Mouse (Mus musculus) neural tube, embryonic 11.5 days (tissue): Measurements from ENCODE around the gene Agap1. TPM values are rescaled to one million over a fixed set of nuclear protein-coding genes. Genes with fewer than 3 reads are reported as not detected.

ENCODE experiments used
- ATAC-seq: fragments of 200-750 bp; cut with Nextera tagmentation; 2 replicates; pipeline ENCODE4 v1.8.0; 2017; ENCODE audit warnings: moderate number of reproducible peaks, mild to moderate bottlenecking, moderate TSS enrichment, moderate library complexity; ENCODE audit not compliant: insufficient read depth, low FRiP score, low TSS enrichment
- DNase-seq: peaks from one replicate; pipeline ENCODE4 v3.0.0-alpha.2; 2015; ENCODE audit warnings: low spot score
- H3K27ac ChIP-seq: fragments of 300-500 bp; sonication (generic); 2 replicates; pipeline ENCODE4 v1.5.1; 2014; ENCODE audit warnings: low read depth, mild to moderate bottlenecking, low read length
- H3K27me3 ChIP-seq: fragments of 300-500 bp; sonication (generic); 2 replicates; pipeline ENCODE4 v1.6.1; 2014; ENCODE audit warnings: mild to moderate bottlenecking, low read length, mixed read lengths; ENCODE audit not compliant: control insufficient read depth, insufficient read depth
- H3K36me3 ChIP-seq: fragments of 300-500 bp; sonication (generic); 2 replicates; pipeline ENCODE4 v1.6.1; 2014; ENCODE audit warnings: mild to moderate bottlenecking, low read length, moderate library complexity, mixed read lengths; ENCODE audit not compliant: control insufficient read depth, insufficient read depth
- H3K4me1 ChIP-seq: fragments of 300-500 bp; sonication (generic); 2 replicates; pipeline ENCODE4 v1.6.1; 2014; ENCODE audit warnings: low read length, mixed read lengths; ENCODE audit not compliant: control insufficient read depth, insufficient read depth
- H3K4me2 ChIP-seq: fragments of 300-500 bp; sonication (generic); 2 replicates; pipeline ENCODE4 v1.6.1; 2014; ENCODE audit warnings: low read depth, mild to moderate bottlenecking, moderate library complexity
- H3K4me3 ChIP-seq: fragments of 300-500 bp; sonication (generic); 2 replicates; pipeline ENCODE4 v1.5.1; 2014; ENCODE audit warnings: low read depth, low read length
- H3K9ac ChIP-seq: fragments of 300-500 bp; sonication (generic); 2 replicates; pipeline ENCODE4 v1.6.1; 2014; ENCODE audit warnings: mild to moderate bottlenecking, low read length
- H3K9me3 ChIP-seq: fragments of 300-500 bp; sonication (generic); 2 replicates; pipeline ENCODE4 v1.6.1; 2016; ENCODE audit warnings: low read length; ENCODE audit not compliant: control insufficient read depth
- WGBS: fragments of 180-500 bp; shearing (Covaris S2); extraction: QIAGEN DNeasy Blood & Tissue Kit; methylation state at CpG from one replicate; pipeline ENCODE4 v1.1.7; 2014; 5-methylcytosine and 5-hydroxymethylcytosine counted together
- polyA plus RNA-seq: library from polyadenylated mRNA; unstranded; fragments of >200 nt; fragmentation: Nextera tagmentation; extraction: Ambion mirVana; gene quantifications from 2 replicates; pipeline ENCODE4 v1.2.1, GENCODE M21; 2014

The Agap1 gene
- polyA plus RNA-seq, 1 experiment from 2014 or later: 31.1 TPM

- DNase-seq (no peak), ATAC-seq (no peak)
- H3K4me3 ChIP-seq: no peak overlapping the region
- no peaks in the 10 kb centered on the region for H3K9me3 ChIP-seq
- 89% methylated on average over 4 of the region's 4 CpGs for WGBS
- H3K27ac ChIP-seq: no peak overlapping the region
- H3K36me3 ChIP-seq: no peaks in the 10 kb centered on the region; the same call in 1 of the 2 replicates
- no peak overlapping the region for H3K4me2 ChIP-seq
- H3K9ac ChIP-seq: no peak overlapping the region
- H3K27me3 ChIP-seq: no peaks in the 10 kb centered on the region
- H3K4me1 ChIP-seq: 0 out of 2 replicates have a peak, but pooled peaks cover 2% of the 10 kb centered on the region
Measured at GRCm38 (mm10) chr1:89625312-89625711, 170.7 kb downstream of the Agap1 start.

- ATAC-seq: no peak
- Histone ChIP-seq H3K4me2 (no peak overlapping the region), H3K9ac (no peak overlapping the region), H3K27me3 (no peaks in the 10 kb centered on the region), H3K4me3 (no peak overlapping the region), H3K4me1 (no peaks in the 10 kb centered on the region), H3K9me3 (no peaks in the 10 kb centered on the region), H3K36me3 (no peaks in the 10 kb centered on the region; the same call in 1 of the 2 replicates), H3K27ac (no peak overlapping the region)
- WGBS: 94% methylated on average over 7 of the region's 7 CpGs
- DNase-seq: no peak
Measured at GRCm38 (mm10) chr1:89625967-89626366, 171.4 kb downstream of the Agap1 start.

- H3K9ac ChIP-seq: no peak overlapping the region
- DNase-seq (no peak), ATAC-seq (no peak)
- no peak overlapping the region for H3K27ac ChIP-seq
- H3K4me1 ChIP-seq: no peaks in the 10 kb centered on the region
- no peak overlapping the region for H3K4me2 ChIP-seq
- H3K27me3 ChIP-seq: no peaks in the 10 kb centered on the region
- 62% methylated on average over 10 of the region's 10 CpGs for WGBS
- no peak overlapping the region for H3K4me3 ChIP-seq
- H3K36me3 ChIP-seq: no peaks in the 10 kb centered on the region; the same call in 1 of the 2 replicates
- no peaks in the 10 kb centered on the region for H3K9me3 ChIP-seq
Measured at GRCm38 (mm10) chr1:89626940-89627339, 172.3 kb downstream of the Agap1 start.

- no peak overlapping the region for H3K27ac ChIP-seq
- no peaks in the 10 kb centered on the region for H3K9me3 ChIP-seq
- no peaks in the 10 kb centered on the region; the same call in 1 of the 2 replicates for H3K36me3 ChIP-seq
- H3K4me3 ChIP-seq: no peak overlapping the region
- H3K4me1 ChIP-seq: no peaks in the 10 kb centered on the region
- ATAC-seq (no peak), DNase-seq (no peak)
- H3K4me2 ChIP-seq: no peak overlapping the region
- WGBS: 71% methylated on average over 3 of the region's 3 CpGs
- no peaks in the 10 kb centered on the region for H3K27me3 ChIP-seq
- no peak overlapping the region for H3K9ac ChIP-seq
Measured at GRCm38 (mm10) chr1:89627650-89628049, 173.0 kb downstream of the Agap1 start.

- peaks cover 3% of the 10 kb centered on the region; the same call in 1 of the 2 replicates for H3K36me3 ChIP-seq
- WGBS: 89% methylated on average over 4 of the region's 4 CpGs
Measured at GRCm38 (mm10) chr1:89630836-89631235, 176.2 kb downstream of the Agap1 start.

GRCm38 (mm10) chr1:89631747-89632146 is 177.1 kb downstream of the Agap1 start:
- ATAC-seq (no peak), DNase-seq (peak; percentile 25)
- Histone ChIP-seq H3K4me1 (no peaks in the 10 kb centered on the region), H3K36me3 (peaks cover 3% of the 10 kb centered on the region; the same call in 1 of the 2 replicates), H3K4me2 (no peak overlapping the region), H3K4me3 (no peak overlapping the region), H3K9me3 (no peaks in the 10 kb centered on the region), H3K9ac (no peak overlapping the region), H3K27ac (no peak overlapping the region), H3K27me3 (no peaks in the 10 kb centered on the region)
- WGBS: 44% methylated on average over 1 of the region's 1 CpGs

More at GRCm38 (mm10) chr1:89630836-89631235, 176.2 kb downstream of the Agap1 start:
- H3K4me1 ChIP-seq: no peaks in the 10 kb centered on the region
- no peaks in the 10 kb centered on the region for H3K27me3 ChIP-seq
- no peak for DNase-seq
- no peak for ATAC-seq
- H3K27ac ChIP-seq: no peak overlapping the region
- H3K9ac ChIP-seq: no peak overlapping the region
- H3K4me3 ChIP-seq: no peak overlapping the region
- H3K9me3 ChIP-seq: no peaks in the 10 kb centered on the region
- H3K4me2 ChIP-seq: no peak overlapping the region

- Histone ChIP-seq H3K9ac (no peak overlapping the region), H3K36me3 (peaks cover 5% of the 10 kb centered on the region; the same call in 1 of the 2 replicates), H3K27me3 (no peaks in the 10 kb centered on the region), H3K4me3 (no peak overlapping the region), H3K4me1 (no peaks in the 10 kb centered on the region), H3K4me2 (no peak overlapping the region), H3K9me3 (no peaks in the 10 kb centered on the region), H3K27ac (no peak overlapping the region)
- WGBS: 70% methylated on average over 14 of the region's 14 CpGs
- ATAC-seq: no peak
- DNase-seq: no peak
Measured at GRCm38 (mm10) chr1:89634055-89634454, 179.4 kb downstream of the Agap1 start.

- Histone ChIP-seq H3K9ac (no peak overlapping the region), H3K4me1 (no peaks in the 10 kb centered on the region), H3K36me3 (peaks cover 5% of the 10 kb centered on the region; the same call in 1 of the 2 replicates), H3K4me3 (no peak overlapping the region), H3K4me2 (no peak overlapping the region), H3K27me3 (no peaks in the 10 kb centered on the region), H3K27ac (no peak overlapping the region), H3K9me3 (no peaks in the 10 kb centered on the region)
- WGBS: 97% methylated on average over 2 of the region's 2 CpGs
- DNase-seq (no peak), ATAC-seq (no peak)
Measured at GRCm38 (mm10) chr1:89635131-89635530, 180.5 kb downstream of the Agap1 start.

- WGBS: 94% methylated on average over 4 of the region's 4 CpGs
- Histone ChIP-seq H3K27me3 (no peaks in the 10 kb centered on the region), H3K4me2 (no peak overlapping the region), H3K4me3 (no peak overlapping the region), H3K4me1 (no peaks in the 10 kb centered on the region), H3K36me3 (peaks cover 5% of the 10 kb centered on the region; the same call in 1 of the 2 replicates), H3K9me3 (no peaks in the 10 kb centered on the region), H3K27ac (no peak overlapping the region), H3K9ac (no peak overlapping the region)
- ATAC-seq (no peak), DNase-seq (no peak)
Measured at GRCm38 (mm10) chr1:89637670-89638069, 183.1 kb downstream of the Agap1 start.
